Mouse (Mus musculus): Measurements from ENCODE around the gene 2010315B03Rik. TPM values are rescaled to one million over a fixed set of nuclear protein-coding genes. Genes with fewer than 3 reads are reported as not detected.
"Not testable (repeated sequence)": the region's sequence is repeated elsewhere in the genome, so short reads cannot be mapped to it uniquely, and the experiment has no call there.

The 2010315B03Rik gene
- polyA plus RNA-seq, 1 experiment from 2014 or later, result 11.4 TPM

DNA sequence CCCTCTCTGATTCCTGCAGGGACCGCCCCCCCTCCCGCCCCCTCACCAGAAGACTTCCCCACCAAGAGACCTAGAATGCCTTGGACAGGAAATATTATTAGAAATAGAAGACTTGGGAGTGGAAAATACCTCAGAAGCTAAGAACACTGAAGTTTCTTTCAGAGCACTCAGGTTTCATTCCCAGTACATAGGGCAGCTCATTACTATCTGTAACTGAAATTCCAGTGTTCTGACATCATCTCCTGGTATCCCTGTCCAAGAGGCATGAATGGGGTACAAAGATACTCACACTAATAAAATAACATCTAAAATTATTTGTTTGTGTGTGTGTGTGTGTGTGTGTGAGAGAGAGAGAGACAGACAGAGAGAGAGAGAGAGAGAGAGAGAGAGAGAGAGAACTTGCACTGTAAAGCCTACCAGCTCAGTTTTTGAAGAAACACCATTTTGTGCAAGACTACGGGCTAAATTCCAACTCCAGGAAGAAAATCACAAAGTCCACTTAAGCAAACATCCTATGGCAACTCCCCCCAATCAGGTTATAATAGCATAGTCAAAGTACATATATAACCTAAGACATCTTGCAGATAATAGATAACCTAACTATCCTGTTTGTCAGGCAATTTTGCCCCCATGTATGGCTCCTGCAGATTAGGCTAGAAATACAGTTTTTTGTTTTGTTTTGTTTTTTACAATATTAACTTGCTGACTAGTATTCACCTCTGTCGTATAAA is 49.3 kb downstream of the 2010315B03Rik start:
- no peak overlapping the region for H3K4me2 ChIP-seq (replicated peaks; ENCODE audit: low read depth, low read length)
- no peak overlapping the region for H3K27ac ChIP-seq (ENCODE audit: low read length)
- H3K36me3 ChIP-seq (ENCODE audit: insufficient read depth, low read length), result no peaks in the 10 kb centered on the region
- DNase-seq (ENCODE audit: low spot score) (no peak), ATAC-seq (no peak)
- no peak overlapping the region for H3K9ac ChIP-seq (replicated peaks; ENCODE audit: low read depth)
- no peaks in the 10 kb centered on the region for H3K4me1 ChIP-seq (ENCODE audit: insufficient read depth, low read depth, low read length)
- no peak overlapping the region for H3K4me3 ChIP-seq (ENCODE audit: low read depth, low read length)
- H3K9me3 ChIP-seq (ENCODE audit: low read length), result no peaks in the 10 kb centered on the region
- TF ChIP-seq CTCF (IDR thresholded peaks at IDR 0.05), result no peak
- TF ChIP-seq EP300 (IDR thresholded peaks at IDR 0.05), result no peak
- H3K27me3 ChIP-seq (replicated peaks; ENCODE audit: insufficient read depth, low read length), result no peaks in the 10 kb centered on the region
- WGBS, result 79% methylated on average over 4 of the region's 4 CpGs

- H3K9ac ChIP-seq (replicated peaks; ENCODE audit: low read depth), result no peak overlapping the region
- H3K36me3 ChIP-seq (ENCODE audit: insufficient read depth, low read length), result no peaks in the 10 kb centered on the region
- H3K4me3 ChIP-seq (ENCODE audit: low read depth, low read length), result no peak overlapping the region
- no peak for TF ChIP-seq CTCF (IDR thresholded peaks at IDR 0.05)
- no peak for TF ChIP-seq EP300 (IDR thresholded peaks at IDR 0.05)
- peaks cover 5% of the 10 kb centered on the region; the same call in 1 of the 2 replicates for H3K9me3 ChIP-seq (ENCODE audit: low read length)
- ATAC-seq, result no peak
- DNase-seq (ENCODE audit: low spot score), result no peak
- H3K27ac ChIP-seq (ENCODE audit: low read length), result no peak overlapping the region
- 41% methylated on average over 4 of the region's 4 CpGs for whole genome bisulfite sequencing
- no peak overlapping the region for H3K4me2 ChIP-seq (replicated peaks; ENCODE audit: low read depth, low read length)
- H3K4me1 ChIP-seq (ENCODE audit: insufficient read depth, low read depth, low read length), result no peaks in the 10 kb centered on the region
- H3K27me3 ChIP-seq (replicated peaks; ENCODE audit: insufficient read depth, low read length), result no peaks in the 10 kb centered on the region
These were observed 54.4 kb downstream of the 2010315B03Rik start for GRCm38 (mm10) chr9:124258067-124258556.

DNA sequence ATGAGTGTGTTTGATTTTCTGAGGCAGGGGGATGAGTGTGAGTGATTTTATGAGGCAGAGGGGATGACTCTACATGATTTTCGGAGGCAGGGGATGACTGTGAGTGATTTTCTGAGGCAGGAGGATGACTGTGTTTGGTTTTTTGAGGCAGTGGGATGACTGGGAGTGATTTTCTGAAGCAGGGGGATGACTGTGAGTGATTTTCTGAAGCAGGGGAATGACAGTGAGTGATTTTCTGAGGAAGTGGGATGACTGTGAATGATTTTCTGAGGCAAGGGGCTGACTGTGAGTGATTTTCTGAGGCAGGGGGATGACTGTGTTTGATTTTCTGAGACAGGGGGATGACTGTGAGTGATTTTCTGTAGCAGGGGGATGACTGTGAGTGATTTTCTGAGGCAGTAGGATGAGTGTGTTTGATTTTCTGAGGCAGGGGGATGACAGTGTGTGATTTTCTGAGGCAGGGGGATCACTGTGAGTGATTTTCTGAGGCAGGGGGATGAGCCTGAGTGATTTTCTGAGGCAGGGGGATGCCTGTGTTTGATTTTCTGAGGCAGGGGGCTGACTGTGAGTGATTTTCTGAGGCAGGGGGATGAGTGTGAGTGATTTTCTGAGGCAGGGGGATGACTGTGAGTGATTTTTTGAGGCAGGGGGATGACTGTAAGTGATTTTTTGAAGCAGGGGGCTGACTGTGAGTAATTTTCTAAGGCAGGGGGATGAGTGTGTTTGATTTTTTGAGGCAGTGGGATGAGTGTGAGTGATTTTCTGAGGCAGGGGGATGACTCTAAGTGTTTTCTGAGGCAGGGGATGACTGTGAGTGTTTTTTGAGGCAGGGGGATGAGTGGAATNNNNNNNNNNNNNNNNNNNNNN is 55.1 kb downstream of the 2010315B03Rik start:
- H3K4me1 ChIP-seq (ENCODE audit: insufficient read depth, low read depth, low read length), result no peaks in the 10 kb centered on the region
- WGBS, result 72% methylated on average over 1 of the region's 1 CpGs
- no peaks in the 10 kb centered on the region for H3K36me3 ChIP-seq (ENCODE audit: insufficient read depth, low read length)
- ATAC-seq (peak; percentile 35; the same call in 1 of the 2 replicates), DNase-seq (ENCODE audit: low spot score) (peak; percentile 90)
- no peak overlapping the region for H3K9ac ChIP-seq (replicated peaks; ENCODE audit: low read depth)
- no peak for TF ChIP-seq EP300 (IDR thresholded peaks at IDR 0.05)
- no peak for TF ChIP-seq CTCF (IDR thresholded peaks at IDR 0.05)
- H3K4me2 ChIP-seq (replicated peaks; ENCODE audit: low read depth, low read length), result no peak overlapping the region
- no peak overlapping the region for H3K27ac ChIP-seq (ENCODE audit: low read length)
- H3K4me3 ChIP-seq (ENCODE audit: low read depth, low read length), result no peak overlapping the region
- H3K9me3 ChIP-seq (ENCODE audit: low read length), result peaks cover 5% of the 10 kb centered on the region; the same call in 1 of the 2 replicates
- no peaks in the 10 kb centered on the region for H3K27me3 ChIP-seq (replicated peaks; ENCODE audit: insufficient read depth, low read length)

DNA sequence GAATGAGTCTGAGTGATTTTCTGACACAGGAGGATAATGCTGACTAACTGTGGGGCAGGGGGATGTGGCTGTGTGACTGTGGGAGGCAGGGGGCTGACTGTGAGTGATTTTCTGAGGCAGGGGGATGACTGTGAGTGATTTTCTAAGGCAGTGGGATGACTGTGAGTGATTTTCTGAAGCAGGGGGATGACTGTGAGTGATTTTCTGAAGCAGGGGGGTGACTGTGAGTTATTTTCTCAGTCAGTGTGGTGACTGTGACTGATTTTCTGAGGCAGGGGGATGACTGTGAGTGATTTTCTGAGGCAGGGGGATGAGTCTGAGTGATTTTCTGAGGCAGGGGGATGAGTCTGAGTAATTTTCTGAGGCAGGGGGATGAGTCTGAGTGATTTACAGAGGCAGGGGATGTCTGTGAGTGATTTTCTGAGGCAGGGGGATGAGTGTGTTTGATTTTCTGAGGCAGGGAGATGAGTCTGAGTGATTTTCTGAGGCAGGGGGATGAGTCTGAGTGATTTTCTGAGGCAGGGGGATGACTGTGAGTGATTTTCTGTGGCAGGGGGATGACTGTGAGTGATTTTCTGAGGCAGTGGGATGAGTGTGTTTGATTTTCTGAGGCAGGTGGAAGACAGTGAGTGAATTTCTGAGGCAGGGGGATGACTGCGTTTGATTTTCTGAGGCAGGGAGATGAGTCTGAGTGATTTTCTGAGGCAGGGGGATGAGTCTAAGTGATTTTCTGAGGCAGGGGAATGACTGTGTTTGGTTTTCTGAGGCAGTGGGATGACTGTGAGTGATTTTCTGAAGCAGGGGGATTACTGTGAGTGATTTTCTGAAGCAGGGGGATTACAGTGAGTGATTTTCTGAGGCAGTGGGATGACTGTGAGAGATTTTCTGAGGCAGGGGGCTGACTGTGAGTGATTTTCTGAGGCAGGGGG is 56.0 kb downstream of the 2010315B03Rik start:
- not testable (repeated sequence) for H3K27ac ChIP-seq (ENCODE audit: low read length); H3K9ac ChIP-seq (replicated peaks; ENCODE audit: low read depth); H3K4me3 ChIP-seq (ENCODE audit: low read depth, low read length); H3K36me3 ChIP-seq (ENCODE audit: insufficient read depth, low read length); H3K9me3 ChIP-seq (ENCODE audit: low read length); H3K4me1 ChIP-seq (ENCODE audit: insufficient read depth, low read depth, low read length); H3K4me2 ChIP-seq (replicated peaks; ENCODE audit: low read depth, low read length); H3K27me3 ChIP-seq (replicated peaks; ENCODE audit: insufficient read depth, low read length)
- ATAC-seq (peak; percentile 57), DNase-seq (ENCODE audit: low spot score) (peak; percentile 50)
- WGBS, result 14% methylated on average over 1 of the region's 1 CpGs

DNA sequence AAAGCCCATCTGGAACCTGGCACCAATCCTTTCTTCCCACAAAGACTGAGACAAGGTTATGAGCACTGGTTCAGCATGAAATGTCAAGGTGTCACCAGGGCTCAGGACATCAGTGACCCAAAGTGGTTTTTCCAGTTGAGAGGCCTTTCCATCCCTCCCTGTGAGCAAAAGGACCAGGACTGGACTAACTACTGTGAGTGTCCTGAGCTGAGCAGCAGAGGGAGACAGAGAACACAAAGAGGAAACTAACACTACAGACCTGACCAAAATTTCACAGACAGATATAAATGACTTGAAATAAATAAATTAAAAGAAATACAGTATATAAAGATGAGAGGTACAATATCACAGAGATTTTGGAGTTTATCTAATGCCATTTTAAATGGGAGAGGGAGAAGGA is 61.1 kb downstream of the 2010315B03Rik start:
- H3K4me2 ChIP-seq (replicated peaks; ENCODE audit: low read depth, low read length), result no peak overlapping the region
- no peak overlapping the region for H3K27ac ChIP-seq (ENCODE audit: low read length)
- H3K4me3 ChIP-seq (ENCODE audit: low read depth, low read length), result no peak overlapping the region
- H3K9me3 ChIP-seq (ENCODE audit: low read length), result no peaks in the 10 kb centered on the region
- ATAC-seq (no peak), DNase-seq (ENCODE audit: low spot score) (no peak)
- no peak overlapping the region for H3K9ac ChIP-seq (replicated peaks; ENCODE audit: low read depth)
- no peaks in the 10 kb centered on the region for H3K4me1 ChIP-seq (ENCODE audit: insufficient read depth, low read depth, low read length)
- no peaks in the 10 kb centered on the region for H3K36me3 ChIP-seq (ENCODE audit: insufficient read depth, low read length)
- TF ChIP-seq EP300 (IDR thresholded peaks at IDR 0.05) (no peak), CTCF (IDR thresholded peaks at IDR 0.05) (peak; percentile 39)
- no peaks in the 10 kb centered on the region for H3K27me3 ChIP-seq (replicated peaks; ENCODE audit: insufficient read depth, low read length)

Other genes with a start within 250 kb of the 2010315B03Rik start
- 6.7 and 7.8 TPM in 2 replicates for gene Ccr2, start 210.7 kb downstream of the 2010315B03Rik start, polyA plus RNA-seq (2015; fragmentation: Nextera tagmentation; extraction: Ambion mirVana)
- 0.92 and 1.3 TPM in 2 replicates for gene Ccr5, start 191.2 kb downstream of the 2010315B03Rik start, polyA plus RNA-seq (2015; fragmentation: Nextera tagmentation; extraction: Ambion mirVana)
- 118 and 125 TPM in 2 replicates for gene Ppp2r3d, start 164.2 kb upstream of the 2010315B03Rik start, polyA plus RNA-seq (2015; fragmentation: Nextera tagmentation; extraction: Ambion mirVana)
- not detected in 2 replicates for gene Gm21836, start 181.1 kb upstream of the 2010315B03Rik start, polyA plus RNA-seq (2015; fragmentation: Nextera tagmentation; extraction: Ambion mirVana)

All from lung, postnatal 0 days (tissue).